Mouse (Mus musculus): ENCODE measurements at regions not wholly inside any gene's neighbourhood (a gene's known extent, or its start where the extent isn't known, plus 50 kb on each side); places are given as distances from the start of the nearest gene placed in this dataset.

DNA sequence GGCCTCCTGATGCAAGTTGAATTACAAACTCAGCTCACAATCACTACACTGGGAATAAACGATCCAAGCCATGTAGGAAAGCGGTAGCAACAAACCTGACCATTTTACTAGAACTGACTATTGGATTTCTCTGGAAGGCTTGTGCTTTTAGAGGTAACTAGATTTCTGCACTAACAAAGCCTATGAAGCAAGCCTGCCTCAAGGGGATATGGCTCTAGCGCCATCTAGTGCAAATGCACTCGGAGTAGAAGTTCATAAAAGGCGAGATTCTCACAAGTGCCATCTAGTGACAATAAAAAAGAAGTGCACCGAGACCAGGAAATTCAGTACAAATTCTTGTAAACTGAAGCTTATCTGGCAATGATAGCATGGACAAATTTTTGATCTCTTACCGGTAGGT is 364.9 kb upstream of the Fmr1 start:
- peak; percentile 47 to 58 for DNase-seq

All from layer of hippocampus, postnatal 36 days (tissue).